Mouse (Mus musculus) hematopoietic stem cell, adult 5-6 weeks (primary cell): ENCODE data around the gene Amotl1. TPM values are rescaled to one million over a fixed set of nuclear protein-coding genes. Genes with fewer than 3 reads are reported as not detected.
"Not testable (repeated sequence)": the region's sequence is repeated elsewhere in the genome, so short reads cannot be mapped to it uniquely, and the experiment has no call there.

Experiments
- ATAC-seq, 2 experiments: fragments of 125-278 bp in 1 of 2; replicated peaks in 1 of 2; 2 replicates each; pipeline ENCODE4 v1.8.0; 2016 to 2017; ENCODE audit warnings: inconsistent platforms in 2 of 2, mild to moderate bottlenecking in 2 of 2, moderate number of reproducible peaks in 2 of 2, low read depth in 1 of 2, moderate TSS enrichment in 1 of 2; ENCODE audit not compliant: low FRiP score in 2 of 2, poor library complexity in 2 of 2, severe bottlenecking in 2 of 2, insufficient read depth in 1 of 2, low TSS enrichment in 1 of 2
- total RNA-seq: library from RNA; stranded (forward); fragments of 172-1452, 232-1000 nt; gene quantifications from 2 replicates; pipeline ENCODE4 v1.2.3, GENCODE M21; 2017

The Amotl1 gene
- not detected in 2 replicates for total RNA-seq

- ATAC-seq = no peak
Observed at GRCm38 (mm10) chr9:14644956-14645355, at the start of gene Amotl1. Gene Amotl1 (minus strand): TSS chr9:14645056.

DNA sequence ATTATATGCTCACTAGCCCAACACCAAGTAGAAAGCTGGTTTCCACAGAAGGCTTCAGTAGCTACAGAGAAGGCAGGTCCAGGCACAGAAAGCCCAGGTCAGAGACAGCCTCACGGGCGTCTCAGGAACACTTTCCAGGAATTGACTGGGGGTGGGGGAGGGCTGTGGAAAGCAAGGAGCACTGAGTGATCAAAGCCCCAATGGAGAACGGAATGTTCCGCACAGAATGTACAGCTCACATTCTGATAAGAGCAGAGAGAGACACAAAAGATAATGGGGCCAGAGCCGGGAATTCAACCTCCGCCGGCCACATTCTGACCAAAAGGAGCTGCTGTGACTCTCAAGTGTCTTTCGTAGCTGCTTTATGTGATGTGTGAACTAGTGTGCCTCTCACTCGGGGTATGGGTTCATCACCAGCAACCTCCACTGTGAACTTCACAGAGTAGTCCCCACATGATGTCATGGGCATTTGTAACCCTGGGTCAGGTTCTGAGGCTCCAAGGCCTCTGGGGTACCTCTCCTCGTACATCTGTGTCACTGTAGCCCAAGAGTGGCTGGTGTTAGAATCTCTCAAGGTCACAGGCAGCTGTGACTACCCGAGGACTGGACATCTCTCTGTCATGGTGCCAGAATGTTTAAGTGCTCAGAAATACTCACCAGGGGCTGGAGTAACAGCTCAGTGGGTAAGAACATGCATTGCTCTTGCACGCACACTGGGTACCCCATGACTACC, 44.7 kb upstream of the Amotl1 start:
- ATAC-seq = no peak

GRCm38 (mm10) chr9:14684363-14684762, 39.5 kb upstream of the Amotl1 start:
- no peak for ATAC-seq

DNA sequence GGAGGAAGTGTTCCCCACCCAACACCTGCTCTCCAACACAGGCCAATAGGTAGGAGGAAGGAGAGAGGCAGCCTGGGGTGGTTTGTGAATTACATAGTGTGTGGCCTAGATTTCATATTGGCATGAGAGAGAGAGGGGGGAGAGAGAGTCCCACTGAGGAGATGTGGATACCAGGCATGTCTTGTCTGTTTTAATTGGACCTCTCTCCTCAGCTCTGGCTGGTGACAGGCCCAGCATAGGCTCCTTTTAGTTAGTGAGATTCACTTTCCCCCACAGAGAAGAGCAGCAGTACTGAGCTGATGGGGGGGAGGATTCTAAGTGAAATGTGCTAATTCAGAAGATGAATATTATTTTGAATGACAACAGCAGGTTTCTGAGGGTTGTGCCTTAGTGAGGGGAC, 37.9 kb upstream of the Amotl1 start:
- ATAC-seq = no peak

DNA sequence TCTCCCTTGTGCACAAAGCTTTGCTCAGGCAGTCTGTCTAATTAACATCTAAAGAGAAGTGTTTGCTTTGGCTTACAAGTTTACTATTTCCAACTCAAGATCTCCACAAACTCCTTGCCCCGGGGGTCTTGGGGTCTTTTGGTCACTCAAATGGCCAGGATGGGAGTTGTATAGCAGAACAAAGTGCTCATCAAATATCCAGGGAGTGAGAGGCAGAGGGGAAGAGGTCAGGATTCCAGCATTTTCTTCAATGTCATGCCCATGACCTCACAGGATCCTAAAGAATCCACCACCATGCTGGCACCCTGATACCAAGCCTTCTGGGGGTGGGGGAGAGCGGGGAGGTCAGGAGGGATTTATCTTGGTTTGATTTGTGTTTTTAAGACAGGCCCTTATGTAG, 35.7 kb upstream of the Amotl1 start:
- no peak for ATAC-seq

GRCm38 (mm10) chr9:14675707-14676691, 31.1 kb upstream of the Amotl1 start:
- no peak for ATAC-seq

- no peak for ATAC-seq
Observed at GRCm38 (mm10) chr9:14674506-14674905, 29.6 kb upstream of the Amotl1 start.

- no peak for ATAC-seq
Observed at GRCm38 (mm10) chr9:14673109-14673508, 28.3 kb upstream of the Amotl1 start.

DNA sequence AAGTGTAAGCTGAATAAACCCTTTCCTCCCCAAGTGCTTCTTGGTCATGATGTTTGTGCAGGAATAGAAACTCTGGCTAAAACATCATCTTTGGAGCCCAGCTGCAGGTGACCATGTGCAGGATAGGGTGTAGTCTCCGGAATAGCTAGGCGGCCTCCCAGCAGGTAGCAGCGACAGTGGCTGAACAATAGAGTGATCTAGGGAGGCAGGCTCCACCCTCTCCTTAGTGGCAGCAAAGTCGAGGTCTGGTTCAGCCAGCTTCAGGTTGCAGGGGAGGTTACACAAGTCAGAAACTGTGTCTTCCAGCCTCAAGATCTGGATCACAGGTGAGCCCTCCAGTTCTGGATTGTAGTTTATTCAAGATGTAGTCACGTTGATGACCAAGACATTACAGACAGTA, 27.1 kb upstream of the Amotl1 start:
- not testable (repeated sequence) for ATAC-seq

DNA sequence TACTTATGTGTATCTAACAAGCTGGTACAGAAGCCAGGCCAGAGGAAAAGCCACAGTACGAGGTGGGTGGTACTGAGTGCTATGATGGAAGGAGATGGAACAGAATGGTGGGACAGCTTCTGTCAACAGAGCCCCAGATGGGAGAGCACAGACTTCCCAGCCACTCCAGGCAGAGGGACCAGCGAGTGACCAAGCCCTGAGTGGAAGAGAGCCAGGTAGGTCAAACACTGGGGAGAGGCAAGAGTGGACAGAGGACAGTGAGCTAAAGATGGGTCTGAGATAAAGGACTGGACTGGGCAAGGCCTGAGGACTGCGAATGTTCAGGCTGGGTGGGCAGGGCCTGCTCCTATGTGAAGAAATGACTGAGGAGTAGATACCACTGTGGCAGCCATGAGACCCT, 23.5 kb upstream of the Amotl1 start:
- ATAC-seq = no peak

DNA sequence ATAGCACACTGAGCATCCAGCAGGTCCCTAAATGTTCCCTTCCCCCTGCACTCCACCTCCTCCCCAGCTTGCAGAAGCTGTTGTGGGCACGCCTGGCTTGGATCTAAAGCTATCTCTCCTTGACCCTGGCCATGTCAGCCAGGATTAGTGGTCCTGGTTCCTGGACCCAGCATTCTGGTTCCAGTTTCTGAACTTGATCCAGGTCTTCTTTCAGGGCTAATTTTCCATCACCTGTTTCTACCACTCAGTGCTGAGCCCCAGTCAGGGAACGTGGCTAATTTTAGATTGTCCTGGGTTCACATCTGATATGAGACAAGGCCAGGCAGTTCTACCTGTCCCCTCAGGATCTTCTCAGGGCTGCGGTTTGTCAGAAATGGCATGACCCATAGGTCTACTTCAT, 21.2 kb upstream of the Amotl1 start:
- ATAC-seq = no peak

DNA sequence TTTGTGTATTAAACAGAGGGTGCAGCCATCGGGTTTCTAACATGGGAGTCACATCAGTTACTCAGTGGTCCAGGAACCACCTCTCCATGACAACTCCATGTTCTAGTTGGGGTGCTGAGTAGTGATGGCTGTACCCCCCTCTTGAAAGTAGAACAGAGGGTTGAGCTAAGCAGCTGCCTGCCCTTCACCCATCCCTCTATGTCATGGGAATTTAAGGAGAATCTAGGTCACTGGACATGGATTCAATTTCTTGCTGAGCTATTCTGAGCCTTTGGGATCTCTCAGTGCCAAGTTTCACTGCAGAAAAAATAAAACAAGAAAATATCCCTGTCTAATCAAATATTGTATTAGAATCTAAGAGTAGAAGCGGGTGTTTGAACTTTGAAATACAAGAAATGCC, 18.7 kb upstream of the Amotl1 start:
- ATAC-seq = no peak

- ATAC-seq = no peak
Observed at GRCm38 (mm10) chr9:14662876-14663275, 18.0 kb upstream of the Amotl1 start.

- no peak for ATAC-seq
Observed at GRCm38 (mm10) chr9:14662138-14662537, 17.3 kb upstream of the Amotl1 start.

DNA sequence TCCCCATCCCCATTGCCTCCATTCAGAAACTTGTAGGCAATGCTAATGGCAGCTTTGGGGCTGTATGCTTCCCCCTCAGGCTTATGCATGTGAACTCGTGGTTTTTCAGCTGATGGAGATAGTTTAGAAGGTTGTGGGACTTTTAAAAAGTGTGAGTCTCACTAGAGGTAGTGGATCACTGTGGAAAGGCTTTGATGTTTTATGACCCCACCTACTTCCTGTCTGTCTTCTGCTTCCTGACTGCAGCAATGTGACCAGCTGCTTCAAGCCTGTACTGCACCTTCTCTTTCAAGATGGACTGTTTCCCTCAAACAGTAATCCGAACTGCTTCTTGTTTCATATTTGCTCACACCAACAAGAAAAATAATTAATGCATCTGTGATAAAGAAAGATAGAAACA, 13.1 kb upstream of the Amotl1 start:
- ATAC-seq = no peak

DNA sequence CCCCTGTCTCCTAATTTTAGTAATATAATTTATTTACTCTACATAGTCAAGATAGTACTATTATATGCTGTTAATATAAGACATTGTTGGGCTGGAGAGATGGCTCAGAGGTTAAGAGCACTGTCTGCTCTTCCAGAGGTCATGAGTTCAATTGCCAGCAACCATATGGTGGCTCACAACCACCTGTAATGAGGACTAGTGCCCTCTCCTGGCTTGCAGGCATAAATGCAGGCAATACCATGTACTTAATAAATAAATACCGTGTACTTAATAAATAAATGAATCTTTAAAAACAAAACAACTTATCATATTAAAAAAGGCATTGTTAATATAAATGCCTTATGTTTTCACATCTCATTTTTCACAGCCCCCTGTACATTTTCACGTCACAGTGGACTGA, 9.2 kb upstream of the Amotl1 start:
- ATAC-seq = no peak

DNA sequence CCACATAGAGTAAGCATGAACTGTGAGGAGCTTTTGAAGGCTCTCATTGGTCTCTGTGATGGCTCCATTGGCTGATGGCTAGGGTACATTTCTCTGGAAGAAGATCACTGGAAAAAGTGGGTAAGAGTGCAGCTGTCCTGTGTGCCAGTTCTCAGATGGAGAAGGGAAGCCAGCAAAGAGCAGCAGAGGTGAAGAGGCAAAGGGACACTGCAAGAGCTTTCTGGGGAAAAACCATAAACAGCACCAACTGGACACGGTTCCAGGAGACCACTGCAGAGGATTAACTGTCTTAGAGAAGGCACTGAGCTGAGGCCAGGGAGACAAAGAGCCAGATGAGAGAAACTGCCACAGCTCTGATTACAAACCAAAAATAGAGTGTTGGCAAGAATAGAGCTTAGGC, 7.9 kb upstream of the Amotl1 start:
- ATAC-seq = no peak

DNA sequence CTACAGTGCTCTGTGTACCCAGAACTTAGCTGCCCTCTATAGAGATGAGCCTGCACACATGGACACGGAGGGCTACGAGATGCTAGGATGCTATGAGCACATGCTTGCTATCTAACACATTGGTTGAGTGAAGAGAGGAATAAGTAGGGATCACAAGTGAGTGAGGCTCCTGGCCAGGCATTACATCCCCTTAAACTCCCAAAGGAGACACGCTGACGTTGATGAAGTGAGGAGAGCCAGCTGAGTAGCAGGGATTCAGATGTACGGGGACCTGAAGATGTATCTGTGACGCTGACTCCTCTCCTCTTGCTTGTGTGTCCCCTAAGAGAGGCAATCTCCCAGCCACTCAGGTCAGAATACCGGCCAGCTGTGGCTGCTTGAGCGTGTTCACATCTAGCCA, 3.0 kb upstream of the Amotl1 start:
- no peak for ATAC-seq
